Mouse (Mus musculus) ES-E14 (cell line): ENCODE measurements at regions not wholly inside any gene's neighbourhood (a gene's known extent, or its start where the extent isn't known, plus 50 kb on each side); places are given as distances from the start of the nearest gene placed in this dataset.

Source experiments
- CHD2 ChIP-seq: IDR thresholded peaks from 2 replicates; pipeline ENCODE4 v1.6.1; 2014; ENCODE audit warnings: mild to moderate bottlenecking, low read depth, low read length, inconsistent platforms
- HCFC1 ChIP-seq: IDR thresholded peaks from 2 replicates; pipeline ENCODE4 v1.6.1; 2012; ENCODE audit warnings: low read length, inconsistent platforms, borderline replicate concordance; ENCODE audit not compliant: insufficient read depth
- MAFK ChIP-seq: IDR thresholded peaks from 2 replicates; pipeline ENCODE4 v1.6.1; 2014; ENCODE audit warnings: mild to moderate bottlenecking, low read depth, low read length, inconsistent platforms; ENCODE audit not compliant: insufficient read depth
- ZC3H11A ChIP-seq: IDR thresholded peaks from 2 replicates; pipeline ENCODE4 v1.6.1; 2012; ENCODE audit warnings: low read depth, mild to moderate bottlenecking, inconsistent platforms, low read length, borderline replicate concordance
- ZNF384 ChIP-seq: IDR thresholded peaks from 2 replicates; pipeline ENCODE4 v1.6.1; 2012; ENCODE audit warnings: low read depth, low read length, inconsistent platforms

DNA sequence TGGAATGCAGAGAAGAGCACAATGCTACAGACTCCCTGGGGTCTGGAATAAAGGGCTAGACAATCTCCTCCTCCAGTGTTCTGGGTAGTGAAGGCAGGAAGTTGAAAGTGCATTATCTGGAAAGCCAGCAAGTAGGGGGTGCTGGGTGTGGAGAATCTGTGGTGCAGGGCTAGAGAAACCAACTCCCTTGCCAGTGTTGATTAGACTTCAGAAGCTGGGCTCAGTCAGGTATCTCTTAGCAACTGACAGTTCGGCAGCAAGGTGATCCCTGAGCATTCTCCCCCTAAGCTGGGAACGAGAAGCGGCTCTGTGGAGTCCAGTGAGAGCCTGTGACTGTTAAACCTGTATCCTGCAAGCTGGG is 265.7 kb downstream of the Cyp26b1 start:
- TF ChIP-seq MAFK: no peak
- no peak for TF ChIP-seq ZC3H11A
- TF ChIP-seq CHD2: no peak
- no peak for TF ChIP-seq HCFC1
- no peak for TF ChIP-seq ZNF384
